Mouse (Mus musculus) layer of hippocampus, adult 11-12 months (tissue): Measurements from ENCODE around the gene Npvf.
"Not testable (repeated sequence)": the region's sequence is repeated elsewhere in the genome, so short reads cannot be mapped to it uniquely, and the experiment has no call there.

Experiments used
- DNase-seq: peaks from one replicate; pipeline ENCODE4 v3.0.0; 2022; ENCODE audit warnings: low spot score

The Npvf gene

GRCm38 (mm10) chr6:50639656-50640055, 14.6 kb downstream of the Npvf start:
- no peak for DNase-seq

- not testable (repeated sequence) for DNase-seq
Measured at GRCm38 (mm10) chr6:50626170-50626569, 28.1 kb downstream of the Npvf start.

GRCm38 (mm10) chr6:50618273-50618672, 36.0 kb downstream of the Npvf start:
- DNase-seq, result not testable (repeated sequence)

- no peak for DNase-seq
Measured at GRCm38 (mm10) chr6:50601620-50602019, 52.6 kb downstream of the Npvf start.
